Mouse (Mus musculus): ENCODE data around the gene F930015N05Rik.

GRCm38 (mm10) chr11:64418969-64419368 is 17.5 kb downstream of the F930015N05Rik start:
- TF ChIP-seq POLR2A (IDR thresholded peaks at IDR 0.05; ENCODE audit: borderline replicate concordance, low read depth, low read length), result no peak
- TF ChIP-seq CTCF (IDR thresholded peaks at IDR 0.05; ENCODE audit: low read depth, low read length), result no peak
